Mouse (Mus musculus) gonadal fat pad, adult 2 months (tissue): ENCODE measurements around the gene Adap2. TPM values are rescaled to one million over a fixed set of nuclear protein-coding genes. Genes with fewer than 3 reads are reported as not detected.
"Not testable (repeated sequence)": the region's sequence is repeated elsewhere in the genome, so short reads cannot be mapped to it uniquely, and the experiment has no call there.

Source experiments
- DNase-seq: peaks from one replicate; pipeline ENCODE4 v3.0.0-alpha.2; 2012; ENCODE audit warnings: low read depth
- polyA plus RNA-seq: library from polyadenylated mRNA; depleted of rRNA; stranded (reverse); fragments of >200 nt; gene quantifications from 2 replicates; pipeline ENCODE4 v1.2.3, GENCODE M21; 2012

The Adap2 gene
- polyA plus RNA-seq, 1 experiment = 14.3 TPM

- no peak for DNase-seq
Observed at GRCm38 (mm10) chr11:80159018-80159417, 5.1 kb downstream of the Adap2 start.

DNA sequence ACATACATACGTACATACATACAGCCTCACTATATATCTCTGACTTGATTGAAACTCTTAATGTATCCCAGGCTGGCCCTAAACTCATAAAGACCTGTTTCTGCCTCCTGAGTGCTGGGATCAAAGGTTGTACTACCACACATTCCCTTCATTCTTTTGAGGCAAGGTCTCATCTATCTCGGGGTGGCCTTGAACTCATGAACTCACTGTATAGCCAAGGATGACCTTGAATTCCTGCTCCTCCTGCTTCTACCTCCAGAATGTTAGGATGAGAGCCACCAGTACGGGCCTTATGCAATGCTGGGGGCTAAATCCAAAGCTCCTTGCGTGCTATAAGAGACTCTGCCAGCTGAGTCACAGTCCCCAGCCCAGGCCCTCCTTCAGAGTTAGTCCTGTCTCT lies 7.1 kb downstream of the Adap2 start:
- no peak for DNase-seq

DNA sequence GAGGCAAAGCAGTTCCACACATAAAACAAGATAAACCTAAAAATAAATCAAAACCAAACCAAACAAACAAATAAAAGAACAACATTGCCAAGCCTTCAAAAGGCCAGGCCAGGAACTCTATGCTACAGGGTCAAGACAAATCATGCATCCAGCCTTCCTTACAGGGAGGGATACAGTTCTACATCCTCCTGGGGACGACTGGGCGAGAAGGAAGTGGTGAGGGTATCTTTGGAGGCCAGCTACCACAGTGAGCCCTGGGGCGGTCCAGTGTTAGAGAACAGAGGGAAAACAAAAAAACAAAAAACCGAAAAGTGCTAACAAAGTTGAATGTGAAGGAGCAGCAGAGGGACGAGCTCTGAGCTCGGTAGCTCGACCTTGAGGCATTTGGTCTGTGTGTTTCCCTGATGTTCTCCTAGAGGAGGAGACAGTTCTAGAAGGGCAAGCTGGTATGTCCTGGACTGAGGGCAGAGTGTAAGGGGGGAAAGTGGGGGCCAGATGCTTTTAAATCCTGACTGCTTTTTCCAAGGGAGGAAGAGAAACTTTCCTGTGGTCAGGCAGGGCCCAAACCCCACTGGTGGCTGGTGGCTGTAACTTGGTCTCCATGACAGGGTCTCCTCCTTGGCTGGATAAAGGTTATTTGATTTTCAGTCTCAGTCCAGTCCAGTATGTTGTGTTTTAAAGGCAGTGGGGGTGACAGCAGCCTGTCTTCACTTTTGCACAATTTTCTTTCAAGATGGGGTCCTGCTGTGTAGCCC lies 9.6 kb downstream of the Adap2 start:
- DNase-seq = no peak

- no peak for DNase-seq
Observed at GRCm38 (mm10) chr11:80164224-80164623, 10.3 kb downstream of the Adap2 start.

DNA sequence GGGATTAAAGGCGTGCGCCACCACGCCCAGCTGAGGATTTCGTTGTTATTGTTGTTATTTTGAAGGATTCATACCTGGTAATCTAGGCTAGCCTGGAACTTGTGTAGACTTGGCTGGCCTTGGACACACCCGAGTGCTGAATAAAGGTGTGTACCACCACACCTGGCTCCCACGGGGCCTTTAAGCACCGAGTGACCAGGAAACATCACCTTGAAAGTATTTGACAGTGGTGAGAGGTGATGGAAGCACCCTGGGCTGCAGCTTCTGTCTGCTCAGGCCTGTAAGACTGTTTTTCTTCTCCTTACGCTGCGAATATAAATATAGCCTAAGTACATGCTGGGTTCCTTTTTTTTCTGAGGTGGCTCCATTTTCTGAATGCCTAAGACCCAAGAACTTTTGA lies 14.2 kb downstream of the Adap2 start:
- no peak for DNase-seq

GRCm38 (mm10) chr11:80168611-80169249 lies 14.8 kb downstream of the Adap2 start:
- no peak for DNase-seq

DNA sequence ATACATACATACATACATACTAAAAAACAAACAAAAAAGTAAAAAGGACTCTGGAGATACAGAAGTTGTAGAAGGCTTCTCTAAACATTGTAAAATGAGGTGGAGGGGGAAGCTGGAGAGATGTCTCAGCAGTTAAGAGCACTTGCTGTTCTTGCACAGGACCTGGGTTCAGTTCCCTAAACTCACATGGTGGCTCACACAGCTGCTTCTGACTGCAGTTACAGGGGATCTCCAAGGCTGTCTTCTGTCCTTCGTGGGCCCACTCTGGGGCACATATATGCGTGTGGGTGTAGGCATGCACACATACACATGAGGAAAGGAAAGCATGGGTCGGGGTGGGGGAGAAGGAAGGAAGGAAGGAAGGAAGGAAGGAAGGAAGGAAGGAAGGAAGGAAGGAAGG lies 15.7 kb downstream of the Adap2 start:
- no peak for DNase-seq

GRCm38 (mm10) chr11:80170351-80170750 lies 16.4 kb downstream of the Adap2 start:
- DNase-seq = no peak

DNA sequence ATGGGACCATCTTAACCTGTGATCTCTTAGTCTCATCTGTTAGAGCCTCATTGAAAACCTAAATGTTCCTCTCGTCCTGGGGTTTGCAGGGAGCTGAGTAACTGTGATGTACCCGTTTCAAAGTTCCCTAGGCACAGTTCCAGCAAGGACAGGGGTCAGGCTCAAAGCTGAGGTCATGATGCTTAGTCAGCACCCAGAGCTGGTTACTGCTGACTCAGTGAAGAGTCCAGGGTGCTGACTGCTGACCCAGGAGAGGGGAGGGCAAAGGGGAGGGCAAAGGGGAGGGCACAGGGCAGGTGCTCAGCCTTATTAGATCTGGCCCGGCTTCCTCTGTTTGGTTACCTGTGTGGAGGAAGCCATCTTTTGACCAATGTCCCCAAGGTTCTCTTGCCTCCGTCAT lies 18.0 kb downstream of the Adap2 start:
- DNase-seq = no peak

GRCm38 (mm10) chr11:80173963-80174670 lies 20.2 kb downstream of the Adap2 start:
- no peak for DNase-seq

DNA sequence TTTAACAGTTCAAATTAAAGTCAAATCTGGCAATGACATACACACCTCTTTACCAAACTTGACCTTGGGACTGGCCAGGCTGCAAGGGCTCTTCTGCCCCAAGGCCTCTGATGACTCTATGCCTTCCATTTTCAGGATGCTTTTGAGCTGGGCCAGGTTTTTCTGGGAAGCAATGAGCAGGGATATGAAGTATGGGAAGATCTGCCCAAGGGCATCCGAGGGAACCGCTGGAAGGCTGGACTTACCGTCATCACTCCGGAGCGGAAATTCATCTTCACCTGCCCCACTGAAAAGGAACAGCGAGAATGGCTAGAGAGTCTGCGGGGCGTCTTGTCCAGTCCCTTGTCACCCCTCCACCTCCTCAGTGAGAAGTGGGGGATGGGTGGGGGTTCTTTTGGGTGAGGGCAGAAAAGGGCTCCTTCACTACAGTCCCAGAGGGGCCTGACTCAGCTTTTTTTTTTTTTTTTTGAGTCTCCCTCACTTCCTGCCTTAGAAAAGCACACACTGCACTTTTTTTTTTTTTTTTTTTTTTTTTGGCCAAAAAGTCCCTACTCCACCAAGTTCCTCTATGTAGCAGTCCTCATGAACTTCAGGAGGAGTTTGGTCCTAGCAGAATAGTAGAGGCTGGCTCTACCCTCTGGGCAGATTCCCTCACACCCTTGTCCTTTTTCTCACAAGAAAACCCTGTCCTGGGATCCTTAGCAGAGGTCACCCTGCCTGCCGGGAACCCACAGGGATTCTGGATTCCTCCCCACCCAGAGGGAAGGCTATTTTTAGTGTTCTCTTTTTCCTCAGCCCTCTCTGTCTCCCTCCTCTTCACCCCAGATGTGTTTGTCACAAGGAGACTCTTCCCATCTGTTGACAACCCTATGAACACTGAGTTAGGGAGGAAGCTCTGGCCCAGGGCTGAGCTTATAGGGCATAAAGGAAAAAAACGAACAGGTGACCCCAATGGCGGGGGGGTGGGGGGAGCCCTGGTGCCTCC lies 23.3 kb downstream of the Adap2 start:
- no peak for DNase-seq

GRCm38 (mm10) chr11:80178316-80178715 lies 24.4 kb downstream of the Adap2 start:
- DNase-seq = no peak

DNA sequence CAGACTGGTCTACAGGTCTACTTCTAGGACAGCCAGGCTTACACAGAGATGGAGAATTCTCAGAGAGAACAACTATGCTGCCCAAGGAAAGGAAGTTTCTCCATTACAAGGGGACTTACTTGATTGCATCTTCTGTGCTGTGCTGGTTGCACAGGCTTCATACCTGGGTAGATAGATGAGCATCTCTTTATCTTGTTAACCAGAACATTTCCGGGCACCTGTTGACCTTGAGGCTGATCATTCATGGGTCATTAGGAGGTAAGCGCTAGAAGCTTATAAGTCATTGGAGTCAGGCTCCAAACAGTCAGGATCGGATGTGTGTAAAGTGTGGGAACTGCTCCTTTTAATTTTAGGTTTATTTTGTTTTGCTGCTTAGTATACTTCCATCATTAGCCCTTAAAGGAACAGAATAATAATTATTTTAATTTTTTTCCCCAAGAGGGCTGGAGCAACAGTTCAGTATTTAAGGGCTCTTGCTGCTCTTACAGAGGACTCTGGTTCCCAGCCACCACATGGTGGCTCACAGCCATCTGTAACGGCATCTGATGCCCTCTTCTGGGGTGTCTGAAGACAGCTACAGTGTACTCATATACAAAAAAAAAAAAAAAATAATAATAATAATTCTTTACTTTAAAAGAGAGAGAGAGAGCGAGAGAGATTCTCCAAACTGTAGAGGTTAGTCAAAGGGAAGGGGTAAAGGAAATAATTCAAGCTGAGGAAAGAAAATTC lies 27.3 kb downstream of the Adap2 start:
- no peak for DNase-seq

DNA sequence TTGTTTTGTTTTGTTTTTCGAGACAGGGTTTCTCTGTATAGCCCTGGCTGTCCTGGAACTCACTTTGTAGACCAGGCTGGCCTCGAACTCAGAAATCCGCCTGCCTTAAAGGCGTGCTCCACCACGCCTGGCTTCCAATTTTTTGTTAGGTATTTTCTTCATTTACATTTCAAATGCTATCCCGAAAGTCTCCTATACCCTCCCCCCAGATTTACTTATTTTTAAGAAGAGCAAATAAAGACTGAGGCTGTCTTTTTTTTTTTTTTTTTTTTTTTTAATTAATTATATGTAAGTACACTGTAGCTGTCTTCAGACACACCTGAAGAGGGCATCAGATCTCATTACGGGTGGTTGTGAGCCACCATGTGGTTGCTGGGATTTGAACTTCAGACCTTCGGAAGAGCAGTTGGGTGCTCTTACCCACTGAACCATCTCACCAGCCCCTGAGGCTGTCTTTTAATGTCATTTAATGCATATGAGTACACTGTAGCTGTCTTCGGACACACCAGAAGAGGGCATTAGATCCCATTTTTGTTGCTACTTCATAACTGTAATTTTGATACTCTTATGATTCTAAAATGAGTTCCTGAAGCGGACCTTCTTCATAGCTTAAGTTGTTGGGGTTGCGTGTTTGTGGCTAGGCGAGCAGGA lies 29.3 kb downstream of the Adap2 start:
- peak; percentile 42 for DNase-seq

DNA sequence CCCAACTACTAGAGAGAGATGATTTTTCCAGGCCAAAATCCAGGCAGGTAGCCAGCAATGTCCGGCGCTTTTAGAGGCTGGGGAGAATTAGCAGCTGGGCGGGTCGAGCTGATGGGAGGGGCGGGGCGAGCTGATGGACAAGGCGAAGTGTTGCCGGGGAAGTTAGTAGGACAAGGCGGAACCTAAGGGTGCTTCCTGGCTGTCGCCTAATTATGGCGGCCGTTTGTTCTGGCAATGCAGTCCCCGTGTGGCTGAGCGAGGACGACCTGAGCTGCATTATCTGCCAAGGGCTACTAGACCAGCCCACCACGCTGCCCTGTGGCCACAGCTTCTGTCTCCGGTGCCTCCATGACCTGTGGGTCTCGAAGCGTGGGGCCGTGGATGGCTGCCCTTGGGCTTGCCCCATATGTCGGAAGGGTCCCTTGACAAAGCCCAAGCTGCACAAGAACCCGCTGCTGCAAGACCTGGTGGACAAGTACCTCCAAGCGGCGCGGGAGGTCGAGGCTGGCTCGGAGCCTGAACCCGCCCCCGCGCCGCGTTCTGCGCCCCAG lies 29.9 kb downstream of the Adap2 start, which contains the start of gene Rnf135:
TSS of gene Rnf135 (plus strand) at position 147 of the 551 bp plus-strand sequence.
- DNase-seq = no peak

- DNase-seq = no peak
Observed at GRCm38 (mm10) chr11:80184531-80185071, 30.7 kb downstream of the Adap2 start.

GRCm38 (mm10) chr11:80185441-80185976 lies 31.6 kb downstream of the Adap2 start:
- DNase-seq = not testable (repeated sequence)

- no peak for DNase-seq
Observed at GRCm38 (mm10) chr11:80190280-80190679, 36.4 kb downstream of the Adap2 start.

GRCm38 (mm10) chr11:80193827-80194226 lies 39.9 kb downstream of the Adap2 start:
- no peak for DNase-seq
